ENCODE assay signal across 39 mouse cellular contexts in genomic region chr1:21296169-21296568, GRCm38 (mm10). TPM values are rescaled to one million over a fixed set of nuclear protein-coding genes. Genes with fewer than 3 reads are reported as not detected.
A peak's percentile ranks its signal among the peaks of the same experiment; 100 is the strongest.
DNase-seq lines count a peak whose midpoint lies in the region; ATAC-seq and TF ChIP-seq lines count a peak whose summit lies in the region.
"Had no signal": no experiment of that assay in that cellular context is flagged by ENCODE, and none has a peak within 500 bp of the region (broad histone marks: within the 10 kb centered on the region; RNA-seq: fewer than 3 reads in every experiment).

No protein-coding gene starts in this region.

- intact Hi-C loops in gastrocnemius, postnatal 36 days (cut with DNase I): no loop called here

- no peak overlapping the region for H3K4me3 ChIP-seq in heart, embryonic 12.5 days
- no peak overlapping the region for H3K4me3 ChIP-seq in heart, embryonic 10.5 days
- H3K4me3 ChIP-seq in lung, embryonic 14.5 days (ENCODE audit: low read depth, low read length): no peak overlapping the region
- H3K4me3 ChIP-seq: forebrain, embryonic 15.5 days; heart, embryonic 15.5 days; hindbrain, embryonic 12.5 days; intestine, embryonic 15.5 days; limb, embryonic 12.5 days; stomach, embryonic 15.5 days had no signal

- no peak overlapping the region for H3K4me2 ChIP-seq in heart, embryonic 12.5 days
- no peak overlapping the region for H3K4me2 ChIP-seq in lung, embryonic 14.5 days
- H3K4me2 ChIP-seq: forebrain, embryonic 15.5 days; heart, embryonic 15.5 days; hindbrain, embryonic 12.5 days; intestine, embryonic 15.5 days; limb, embryonic 12.5 days; liver, embryonic 11.5 days; midbrain, embryonic 11.5 days; stomach, embryonic 15.5 days had no signal

- no peaks in the 10 kb centered on the region for H3K27me3 ChIP-seq in heart, embryonic 12.5 days (replicated peaks)
- no peaks in the 10 kb centered on the region for H3K27me3 ChIP-seq in heart, embryonic 10.5 days (ENCODE audit: insufficient read depth, poor library complexity, severe bottlenecking)
- no peaks in the 10 kb centered on the region for H3K27me3 ChIP-seq in lung, embryonic 14.5 days (ENCODE audit: insufficient read depth, low read length)
- H3K27me3 ChIP-seq: CH12.LX; forebrain, embryonic 15.5 days; heart, embryonic 15.5 days; hindbrain, embryonic 12.5 days; intestine, embryonic 15.5 days; limb, embryonic 12.5 days; stomach, embryonic 15.5 days had no signal

- H3K36me3 ChIP-seq in heart, embryonic 12.5 days: no peaks in the 10 kb centered on the region
- no peaks in the 10 kb centered on the region for H3K36me3 ChIP-seq in heart, embryonic 10.5 days
- no peaks in the 10 kb centered on the region for H3K36me3 ChIP-seq in lung, embryonic 14.5 days (ENCODE audit: insufficient read depth)
- H3K36me3 ChIP-seq: forebrain, embryonic 15.5 days; heart, embryonic 15.5 days; hindbrain, embryonic 12.5 days; intestine, embryonic 15.5 days; limb, embryonic 12.5 days; stomach, embryonic 15.5 days had no signal

- H3K4me1 ChIP-seq in heart, embryonic 12.5 days (replicated peaks): no peaks in the 10 kb centered on the region
- H3K4me1 ChIP-seq in heart, embryonic 10.5 days: no peaks in the 10 kb centered on the region
- H3K4me1 ChIP-seq in lung, embryonic 14.5 days (ENCODE audit: insufficient read depth): no peaks in the 10 kb centered on the region
- H3K4me1 ChIP-seq: forebrain, embryonic 15.5 days; heart, embryonic 15.5 days; hindbrain, embryonic 12.5 days; intestine, embryonic 15.5 days; limb, embryonic 12.5 days; stomach, embryonic 15.5 days had no signal

- DNase-seq in heart, embryonic 10.5 days (ENCODE audit: low spot score): no peak
- DNase-seq in lung, embryonic 14.5 days: peak; percentile 53
- no peak for DNase-seq in lung, adult 18-20 months
- DNase-seq in adipocyte (ENCODE audit: low spot score): peak; percentile 29
- DNase-seq in lung, postnatal 14 days: peak; percentile 3
- DNase-seq in frontal cortex, postnatal 14 days (ENCODE audit: low spot score in 2 of 2): no peak
- no peak for DNase-seq in gastrocnemius, postnatal 36 days
- DNase-seq: adrenal gland, postnatal 36 days; cerebellum, adult 2 months; cerebellum, postnatal 25 days; kidney, adult 9 months; kidney, postnatal 10 days; right cerebral cortex, postnatal 25 days had no signal

- WGBS in heart, embryonic 12.5 days: 70% methylated on average over 1 of the region's 1 CpGs
- 73% methylated on average over 1 of the region's 1 CpGs for WGBS in heart, embryonic 10.5 days
- 92% methylated on average over 1 of the region's 1 CpGs for WGBS in lung, embryonic 14.5 days

- H3K9me3 ChIP-seq in heart, embryonic 12.5 days (replicated peaks): no peaks in the 10 kb centered on the region
- H3K9me3 ChIP-seq in heart, embryonic 10.5 days: no peaks in the 10 kb centered on the region
- H3K9me3 ChIP-seq in lung, embryonic 14.5 days (ENCODE audit: low read depth, low read length): no peaks in the 10 kb centered on the region
- H3K9me3 ChIP-seq: forebrain, embryonic 15.5 days; heart, embryonic 15.5 days; hindbrain, embryonic 12.5 days; intestine, embryonic 15.5 days; limb, embryonic 12.5 days; stomach, embryonic 15.5 days had no signal

- H3K9ac ChIP-seq in heart, embryonic 12.5 days: no peak overlapping the region
- H3K9ac ChIP-seq in lung, embryonic 14.5 days: no peak overlapping the region
- H3K9ac ChIP-seq: forebrain, embryonic 15.5 days; heart, embryonic 15.5 days; hindbrain, embryonic 12.5 days; intestine, embryonic 15.5 days; limb, embryonic 12.5 days; stomach, embryonic 15.5 days had no signal

- ATAC-seq in heart, embryonic 12.5 days (ENCODE audit: insufficient number of reproducible peaks, low FRiP score): peak; percentile 25; the same call in 1 of the 2 replicates
- 0 out of 2 replicates have a peak, but pooled peaks have one; percentile 38 for ATAC-seq in lung, embryonic 14.5 days (ENCODE audit: insufficient read depth)
- ATAC-seq: forebrain, embryonic 15.5 days; hindbrain, postnatal 0 days; intestine, embryonic 15.5 days; midbrain, embryonic 16.5 days; Patski had no signal

- TF ChIP-seq CTCF in lung, embryonic 14.5 days (IDR thresholded peaks at IDR 0.05; ENCODE audit: low read depth): no peak

- H3K27ac ChIP-seq in heart, embryonic 12.5 days (ENCODE audit: poor library complexity, severe bottlenecking): no peak overlapping the region
- no peak overlapping the region for H3K27ac ChIP-seq in heart, embryonic 10.5 days
- no peak overlapping the region for H3K27ac ChIP-seq in lung, embryonic 14.5 days (ENCODE audit: low read depth)
- H3K27ac ChIP-seq: forebrain, embryonic 15.5 days; heart, embryonic 15.5 days; hindbrain, embryonic 12.5 days; hindbrain, postnatal 0 days; intestine, embryonic 15.5 days; limb, embryonic 12.5 days; stomach, embryonic 15.5 days had no signal

RNA-seq across cellular contexts. Expression of gene Khdc1a, which starts 53.3 kb away (rescaled TPM):
- polyA plus RNA-seq in heart, embryonic 12.5 days (2016; fragmentation: Nextera tagmentation; extraction: Ambion mirVana): not detected in 2 replicates
- polyA plus RNA-seq in heart, embryonic 10.5 days (2016; fragmentation: Nextera tagmentation; extraction: Ambion mirVana): not detected in 2 replicates
- polyA plus RNA-seq in lung, embryonic 14.5 days (2014; fragmentation: Nextera tagmentation; extraction: Ambion mirVana): not detected in 2 replicates
- total RNA-seq in gastrocnemius, postnatal 36 days (2021): not detected
- total RNA-seq: adrenal gland, postnatal 36 days; CH12.LX; ES-E14; gastrocnemius, adult 8-10 months; heart, postnatal 25 days; hindbrain, postnatal 0 days; layer of hippocampus, adult 18-20 months; layer of hippocampus, postnatal 10 days; left cerebral cortex, adult 18-20 months; left cerebral cortex, postnatal 14 days had no signal
- polyA plus RNA-seq: C2C12; cerebellum, adult 2 months; embryonic facial prominence, embryonic 11.5 days; forebrain, embryonic 15.5 days; hindbrain, embryonic 12.5 days; hindbrain, postnatal 0 days; intestine, embryonic 15.5 days; limb, embryonic 12.5 days; liver, embryonic 11.5 days; liver, embryonic 16.5 days; midbrain, embryonic 11.5 days; midbrain, embryonic 16.5 days; neural tube, embryonic 11.5 days; Patski; stomach, embryonic 15.5 days had no signal

RNA-seq across cellular contexts. Expression of gene Gsta3, which starts 55.8 kb away (rescaled TPM):
- polyA plus RNA-seq in heart, embryonic 12.5 days (2016; fragmentation: Nextera tagmentation; extraction: Ambion mirVana): 0.36 and 0.64 TPM in 2 replicates
- 0.51 TPM in 1 of 2 replicates, not detected in the other for polyA plus RNA-seq in heart, embryonic 10.5 days (2016; fragmentation: Nextera tagmentation; extraction: Ambion mirVana)
- 0.45 and 0.55 TPM in 2 replicates for polyA plus RNA-seq in lung, embryonic 14.5 days (2014; fragmentation: Nextera tagmentation; extraction: Ambion mirVana)
- under 1 TPM in 1 of 2 experiments, not detected in 1; 0.37 TPM for total RNA-seq in gastrocnemius, postnatal 36 days (2021)
- total RNA-seq: CH12.LX; megakaryocyte, adult 5-6 weeks; neutrophil, adult 5-6 weeks had no signal
- polyA plus RNA-seq: C2C12; embryonic facial prominence, embryonic 11.5 days had no signal

Comparison
In these comparisons a context has a peak if more than half of its experiments do, and no peak if none do; other contexts are left out.
1. DNase-seq: peak in lung, embryonic 14.5 days (single experiment), adipocyte (single experiment) and lung, postnatal 14 days (single experiment); none in heart, embryonic 10.5 days (single experiment), lung, adult 18-20 months (0 of 2), frontal cortex, postnatal 14 days (0 of 2) and gastrocnemius, postnatal 36 days (0 of 2).